Mouse (Mus musculus): ENCODE measurements at regions not wholly inside any gene's neighbourhood (a gene's known extent, or its start where the extent isn't known, plus 50 kb on each side); places are given as distances from the start of the nearest gene placed in this dataset.

DNA sequence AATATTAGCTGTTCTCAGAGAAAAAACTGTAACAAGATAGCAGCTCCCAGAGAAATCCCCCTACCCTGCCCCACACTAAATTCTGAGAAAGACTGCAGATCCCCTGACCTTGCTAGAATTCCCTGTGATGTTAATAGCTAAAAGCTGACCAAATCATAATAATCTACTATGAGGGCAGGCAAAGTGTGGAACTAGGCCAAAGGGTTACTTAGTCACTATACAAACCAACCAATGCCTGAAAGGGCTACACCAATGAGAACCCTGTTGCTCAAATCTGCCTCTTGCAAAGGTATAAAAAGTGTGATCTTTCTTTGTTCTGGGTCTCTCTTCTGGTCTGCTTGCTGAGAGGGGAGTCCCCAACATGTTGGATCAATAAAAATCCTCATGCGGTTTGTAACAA, 69.8 kb upstream of the Ube2e2 start:
- TF ChIP-seq CTCF (IDR thresholded peaks at IDR 0.05; ENCODE audit: borderline replicate concordance, insufficient read depth, low read length) (no peak), POLR2A (IDR thresholded peaks at IDR 0.05; ENCODE audit: low read depth, low read length) (no peak)

Measured in embryonic fibroblast, embryonic 13.5 days (primary cell).